Mouse (Mus musculus): ENCODE measurements around the gene Mus81. TPM values are rescaled to one million over a fixed set of nuclear protein-coding genes. Genes with fewer than 3 reads are reported as not detected.

Gene Mus81
- polyA plus RNA-seq, 1 experiment from 2014 or later, result 18.5 TPM

GRCm38 (mm10) chr19:5463212-5463611 is 25.0 kb downstream of the Mus81 start:
- peaks cover 18% of the 10 kb centered on the region for H3K36me3 ChIP-seq (ENCODE audit: control insufficient read depth, insufficient read depth, low read length)
- H3K27ac ChIP-seq (replicated peaks), result no peak overlapping the region

GRCm38 (mm10) chr19:5461411-5461810 is 26.8 kb downstream of the Mus81 start:
- H3K4me3 ChIP-seq (ENCODE audit: low read depth, low read length), result peak overlapping the region; percentile 71
- DNase-seq (ENCODE audit: low spot score) (no peak), ATAC-seq (ENCODE audit: low FRiP score, low TSS enrichment) (no peak)
- H3K9ac ChIP-seq (ENCODE audit: low read length), result no peak overlapping the region; the same call in 1 of the 2 replicates
- H3K27ac ChIP-seq (replicated peaks), result no peak overlapping the region
- H3K4me1 ChIP-seq (replicated peaks; ENCODE audit: control insufficient read depth, insufficient read depth), result 0 out of 2 replicates have a peak, but pooled peaks cover 1% of the 10 kb centered on the region
- WGBS, result 83% methylated on average over 6 of the region's 6 CpGs
- TF ChIP-seq EP300 (optimal IDR thresholded peaks at IDR 0.05) (no peak), CTCF (IDR thresholded peaks at IDR 0.05; ENCODE audit: low read depth) (no peak)
- peak overlapping the region; percentile 92 for H3K4me2 ChIP-seq (replicated peaks; ENCODE audit: low read depth)
- H3K36me3 ChIP-seq (ENCODE audit: control insufficient read depth, insufficient read depth, low read length), result peaks cover 18% of the 10 kb centered on the region
- no peaks in the 10 kb centered on the region for H3K27me3 ChIP-seq (ENCODE audit: control insufficient read depth, insufficient read depth, low read length)
- H3K9me3 ChIP-seq (ENCODE audit: control insufficient read depth, low read length), result no peaks in the 10 kb centered on the region

More at GRCm38 (mm10) chr19:5463212-5463611, 25.0 kb downstream of the Mus81 start:
- WGBS, result 87% methylated on average over 9 of the region's 9 CpGs
- no peaks in the 10 kb centered on the region for H3K27me3 ChIP-seq (ENCODE audit: control insufficient read depth, insufficient read depth, low read length)
- DNase-seq (ENCODE audit: low spot score) (no peak), ATAC-seq (ENCODE audit: low FRiP score, low TSS enrichment) (no peak)
- TF ChIP-seq EP300 (optimal IDR thresholded peaks at IDR 0.05) (no peak), CTCF (IDR thresholded peaks at IDR 0.05; ENCODE audit: low read depth) (no peak)
- no peak overlapping the region for H3K4me3 ChIP-seq (ENCODE audit: low read depth, low read length)
- H3K9me3 ChIP-seq (ENCODE audit: control insufficient read depth, low read length), result no peaks in the 10 kb centered on the region
- H3K9ac ChIP-seq (ENCODE audit: low read length), result no peak overlapping the region
- no peaks in the 10 kb centered on the region for H3K4me1 ChIP-seq (replicated peaks; ENCODE audit: control insufficient read depth, insufficient read depth)
- no peak overlapping the region for H3K4me2 ChIP-seq (replicated peaks; ENCODE audit: low read depth)

GRCm38 (mm10) chr19:5460465-5460911 is 27.7 kb downstream of the Mus81 start, which contains the start of gene Fibp:
Fibp (plus strand) TSS chr19:5460615.
- ATAC-seq (ENCODE audit: low FRiP score, low TSS enrichment), result peak; percentile 79
- Histone ChIP-seq H3K36me3 (ENCODE audit: control insufficient read depth, insufficient read depth, low read length) (peaks cover 8% of the 10 kb centered on the region), H3K27ac (replicated peaks) (peak within 1 kb of the TSS; percentile 73), H3K4me1 (replicated peaks; ENCODE audit: control insufficient read depth, insufficient read depth) (0 out of 2 replicates have a peak, but pooled peaks cover 2% of the 10 kb centered on the region), H3K9me3 (ENCODE audit: control insufficient read depth, low read length) (no peaks in the 10 kb centered on the region), H3K4me2 (replicated peaks; ENCODE audit: low read depth) (peak within 1 kb of the TSS; percentile 92), H3K4me3 (ENCODE audit: low read depth, low read length) (peak within 1 kb of the TSS; percentile 71), H3K27me3 (ENCODE audit: control insufficient read depth, insufficient read depth, low read length) (no peaks in the 10 kb centered on the region), H3K9ac (ENCODE audit: low read length) (peak within 1 kb of the TSS; percentile 80)
- no peak for TF ChIP-seq CTCF (IDR thresholded peaks at IDR 0.05; ENCODE audit: low read depth)
- TF ChIP-seq EP300 (optimal IDR thresholded peaks at IDR 0.05), result no peak
- under 1% methylated on average over 32 of the region's 32 CpGs for WGBS
- DNase-seq (ENCODE audit: low spot score), result peak; percentile 92

- Histone ChIP-seq H3K4me3 (ENCODE audit: low read depth, low read length) (peak overlapping the region; percentile 71), H3K4me2 (replicated peaks; ENCODE audit: low read depth) (peak overlapping the region; percentile 92), H3K27ac (replicated peaks) (no peak overlapping the region), H3K27me3 (ENCODE audit: control insufficient read depth, insufficient read depth, low read length) (no peaks in the 10 kb centered on the region), H3K9me3 (ENCODE audit: control insufficient read depth, low read length) (no peaks in the 10 kb centered on the region), H3K4me1 (replicated peaks; ENCODE audit: control insufficient read depth, insufficient read depth) (peaks cover 2% of the 10 kb centered on the region; the same call in 1 of the 2 replicates), H3K36me3 (ENCODE audit: control insufficient read depth, insufficient read depth, low read length) (peaks cover 3% of the 10 kb centered on the region; the same call in 1 of the 2 replicates), H3K9ac (ENCODE audit: low read length) (peak overlapping the region; percentile 59)
- DNase-seq (ENCODE audit: low spot score) (no peak), ATAC-seq (ENCODE audit: low FRiP score, low TSS enrichment) (no peak)
- WGBS, result 29% methylated on average over 3 of the region's 3 CpGs
- TF ChIP-seq EP300 (optimal IDR thresholded peaks at IDR 0.05) (no peak), CTCF (IDR thresholded peaks at IDR 0.05; ENCODE audit: low read depth) (no peak)
These were observed 28.3 kb downstream of the Mus81 start for GRCm38 (mm10) chr19:5459896-5460295.

- Histone ChIP-seq H3K27me3 (ENCODE audit: control insufficient read depth, insufficient read depth, low read length) (no peaks in the 10 kb centered on the region), H3K36me3 (ENCODE audit: control insufficient read depth, insufficient read depth, low read length) (peaks cover 7% of the 10 kb centered on the region), H3K9me3 (ENCODE audit: control insufficient read depth, low read length) (no peaks in the 10 kb centered on the region), H3K4me1 (replicated peaks; ENCODE audit: control insufficient read depth, insufficient read depth) (peaks cover 2% of the 10 kb centered on the region; the same call in 1 of the 2 replicates), H3K9ac (ENCODE audit: low read length) (no peak overlapping the region), H3K4me2 (replicated peaks; ENCODE audit: low read depth) (no peak overlapping the region), H3K27ac (replicated peaks) (peak overlapping the region; percentile 40; the same call in 1 of the 2 replicates), H3K4me3 (ENCODE audit: low read depth, low read length) (no peak overlapping the region)
- DNase-seq (ENCODE audit: low spot score), result no peak
- no peak for TF ChIP-seq EP300 (optimal IDR thresholded peaks at IDR 0.05)
- TF ChIP-seq CTCF (IDR thresholded peaks at IDR 0.05; ENCODE audit: low read depth), result no peak
- ATAC-seq (ENCODE audit: low FRiP score, low TSS enrichment), result no peak
- 66% methylated on average over 7 of the region's 7 CpGs for WGBS
These were observed 29.2 kb downstream of the Mus81 start for GRCm38 (mm10) chr19:5459019-5459418.

- peak within 1 kb of the TSS; percentile 82 for H3K4me3 ChIP-seq (ENCODE audit: low read depth, low read length)
- 5% methylated on average over 14 of the region's 14 CpGs for WGBS
- H3K36me3 ChIP-seq (ENCODE audit: control insufficient read depth, insufficient read depth, low read length), result peaks cover 5% of the 10 kb centered on the region
- no peak for DNase-seq (ENCODE audit: low spot score)
- H3K4me1 ChIP-seq (replicated peaks; ENCODE audit: control insufficient read depth, insufficient read depth), result peaks cover 2% of the 10 kb centered on the region; the same call in 1 of the 2 replicates
- peak within 1 kb of the TSS; percentile 91 for H3K9ac ChIP-seq (ENCODE audit: low read length)
- H3K27ac ChIP-seq (replicated peaks), result peak within 1 kb of the TSS; percentile 98
- H3K27me3 ChIP-seq (ENCODE audit: control insufficient read depth, insufficient read depth, low read length), result no peaks in the 10 kb centered on the region
- H3K4me2 ChIP-seq (replicated peaks; ENCODE audit: low read depth), result peak within 1 kb of the TSS; percentile 91
- H3K9me3 ChIP-seq (ENCODE audit: control insufficient read depth, low read length), result no peaks in the 10 kb centered on the region
- no peak for ATAC-seq (ENCODE audit: low FRiP score, low TSS enrichment)
- TF ChIP-seq CTCF (IDR thresholded peaks at IDR 0.05; ENCODE audit: low read depth) (no peak), EP300 (optimal IDR thresholded peaks at IDR 0.05) (no peak)
These were observed 30.3 kb downstream of the Mus81 start, which contains the start of gene Ccdc85b for GRCm38 (mm10) chr19:5457746-5458442. Ccdc85b (minus strand) TSS chr19:5457894.
